Mouse (Mus musculus): Measurements from ENCODE around the gene Traip.

- TF ChIP-seq CTCF (IDR thresholded peaks at IDR 0.05; ENCODE audit: low read depth, low read length) (no peak), POLR2A (IDR thresholded peaks at IDR 0.05; ENCODE audit: extremely low read depth, insufficient read depth, low read length) (no peak)
Observed at GRCm38 (mm10) chr9:107917895-107918608, 31.9 kb upstream of the Traip start.

Data from liver, adult 2 months (tissue).